Mouse (Mus musculus) lung, postnatal 0 days (tissue): ENCODE results near the gene H2-M10.4. TPM values are rescaled to one million over a fixed set of nuclear protein-coding genes. Genes with fewer than 3 reads are reported as not detected.

Source experiments
- ATAC-seq: fragments of 200-750 bp; cut with Nextera tagmentation; 2 replicates; pipeline ENCODE4 v1.8.0; 2017; ENCODE audit warnings: moderate library complexity
- DNase-seq: peaks from one replicate; pipeline ENCODE4 v3.0.0-alpha.2; 2016; ENCODE audit warnings: low spot score
- H3K27ac ChIP-seq: fragments of 300-500 bp; sonication (generic); 2 replicates; pipeline ENCODE4 v1.5.1; 2014; ENCODE audit warnings: antibody characterized with exemption, mild to moderate bottlenecking, low read length, mixed read lengths
- H3K27me3 ChIP-seq: fragments of 300-500 bp; sonication (generic); replicated peaks from 2 replicates; pipeline ENCODE4 v1.6.1; 2014; ENCODE audit warnings: low read length, mixed read lengths; ENCODE audit not compliant: insufficient read depth
- H3K36me3 ChIP-seq: fragments of 300-500 bp; sonication (generic); 2 replicates; pipeline ENCODE4 v1.6.1; 2014; ENCODE audit warnings: low read length, mixed read lengths; ENCODE audit not compliant: insufficient read depth
- H3K4me1 ChIP-seq: fragments of 300-500 bp; sonication (generic); 2 replicates; pipeline ENCODE4 v1.6.1; 2014; ENCODE audit warnings: antibody characterized with exemption, low read depth, low read length, mixed read lengths; ENCODE audit not compliant: insufficient read depth
- H3K4me2 ChIP-seq: fragments of 300-500 bp; sonication (generic); replicated peaks from 2 replicates; pipeline ENCODE4 v1.6.1; 2014; ENCODE audit warnings: low read depth, mild to moderate bottlenecking, low read length, moderate library complexity, mixed read lengths
- H3K4me3 ChIP-seq: fragments of 300-500 bp; sonication (generic); 2 replicates; pipeline ENCODE4 v1.5.1; 2014; ENCODE audit warnings: low read depth, low read length
- H3K9ac ChIP-seq: fragments of 300-500 bp; sonication (generic); replicated peaks from 2 replicates; pipeline ENCODE4 v1.6.1; 2014; ENCODE audit warnings: low read depth, mild to moderate bottlenecking
- H3K9me3 ChIP-seq: fragments of 300-500 bp; sonication (generic); 2 replicates; pipeline ENCODE4 v1.6.1; 2016; ENCODE audit warnings: low read length, mixed read lengths
- CTCF ChIP-seq: IDR thresholded peaks from 2 replicates; pipeline ENCODE4 v1.5.1; 2016; ENCODE audit warnings: antibody characterized with exemption, mild to moderate bottlenecking
- EP300 ChIP-seq: IDR thresholded peaks from 2 replicates; pipeline ENCODE4 v1.6.1; 2016; ENCODE audit warnings: antibody characterized with exemption, mild to moderate bottlenecking, control low read depth
- WGBS: fragments of 180-500 bp; shearing (Covaris S2); extraction: QIAGEN DNeasy Blood & Tissue Kit; methylation state at CpG from one replicate; pipeline ENCODE4 v1.1.7; 2014; 5-methylcytosine and 5-hydroxymethylcytosine counted together
- polyA plus RNA-seq: library from polyadenylated mRNA; unstranded; fragments of >200 nt; fragmentation: Nextera tagmentation; extraction: Ambion mirVana; gene quantifications from 2 replicates; pipeline ENCODE4 v1.2.1, GENCODE M21; 2015

H2-M10.4 gene
- polyA plus RNA-seq, 1 experiment from 2014 or later = not detected

- 72% methylated on average over 2 of the region's 2 CpGs for WGBS
- Histone ChIP-seq H3K9ac (no peak overlapping the region), H3K27ac (no peak overlapping the region), H3K36me3 (no peaks in the 10 kb centered on the region), H3K4me2 (no peak overlapping the region), H3K9me3 (no peaks in the 10 kb centered on the region), H3K27me3 (no peaks in the 10 kb centered on the region), H3K4me1 (no peaks in the 10 kb centered on the region), H3K4me3 (no peak overlapping the region)
- DNase-seq = peak; percentile 9
- ATAC-seq = no peak
- no peak for TF ChIP-seq CTCF
These were observed 30.7 kb downstream of the H2-M10.4 start for GRCm38 (mm10) chr17:36431411-36431810.

GRCm38 (mm10) chr17:36418091-36418754 is 43.9 kb downstream of the H2-M10.4 start:
- Histone ChIP-seq H3K4me2 (no peak overlapping the region), H3K4me1 (no peaks in the 10 kb centered on the region), H3K9me3 (no peaks in the 10 kb centered on the region), H3K27me3 (no peaks in the 10 kb centered on the region), H3K9ac (no peak overlapping the region), H3K27ac (no peak overlapping the region), H3K36me3 (no peaks in the 10 kb centered on the region), H3K4me3 (no peak overlapping the region)
- ATAC-seq (no peak), DNase-seq (peak; percentile 58)
- TF ChIP-seq EP300 = no peak
- peak; percentile 81 for TF ChIP-seq CTCF
- 20% methylated on average over 4 of the region's 4 CpGs for WGBS

GRCm38 (mm10) chr17:36417416-36417815 is 44.7 kb downstream of the H2-M10.4 start:
- H3K27me3 ChIP-seq = no peaks in the 10 kb centered on the region
- H3K4me1 ChIP-seq = no peaks in the 10 kb centered on the region
- 24% methylated on average over 2 of the region's 2 CpGs for WGBS
- DNase-seq (no peak), ATAC-seq (no peak)
- H3K9me3 ChIP-seq = no peaks in the 10 kb centered on the region
- H3K36me3 ChIP-seq = no peaks in the 10 kb centered on the region
- no peak overlapping the region for H3K4me2 ChIP-seq
- TF ChIP-seq EP300 (no peak), CTCF (no peak)
- H3K9ac ChIP-seq = no peak overlapping the region
- H3K4me3 ChIP-seq = no peak overlapping the region
- no peak overlapping the region for H3K27ac ChIP-seq

- Histone ChIP-seq H3K4me2 (no peak overlapping the region), H3K9me3 (no peaks in the 10 kb centered on the region), H3K27me3 (no peaks in the 10 kb centered on the region), H3K4me1 (no peaks in the 10 kb centered on the region), H3K27ac (no peak overlapping the region), H3K9ac (no peak overlapping the region), H3K36me3 (no peaks in the 10 kb centered on the region), H3K4me3 (no peak overlapping the region)
- DNase-seq = no peak
- WGBS = 53% methylated on average over 1 of the region's 1 CpGs
- no peak for ATAC-seq
- TF ChIP-seq CTCF (no peak), EP300 (no peak)
These were observed 46.7 kb downstream of the H2-M10.4 start for GRCm38 (mm10) chr17:36415407-36415806.

- TF ChIP-seq CTCF (no peak), EP300 (no peak)
- Histone ChIP-seq H3K9me3 (no peaks in the 10 kb centered on the region), H3K36me3 (no peaks in the 10 kb centered on the region), H3K27ac (no peak overlapping the region), H3K9ac (no peak overlapping the region), H3K4me1 (no peaks in the 10 kb centered on the region), H3K27me3 (no peaks in the 10 kb centered on the region), H3K4me2 (no peak overlapping the region), H3K4me3 (no peak overlapping the region)
- WGBS = 86% methylated on average over 1 of the region's 1 CpGs
- ATAC-seq (no peak), DNase-seq (no peak)
These were observed 47.8 kb downstream of the H2-M10.4 start for GRCm38 (mm10) chr17:36414361-36414760.

Other genes with a start within 250 kb of the H2-M10.4 start
- gene Rpp21, start 204.3 kb downstream of the H2-M10.4 start, polyA plus RNA-seq = 129 and 146 TPM in 2 replicates
- 9.2 and 10.4 TPM in 2 replicates for gene Trim39, start 190.1 kb downstream of the H2-M10.4 start, polyA plus RNA-seq
- not detected in 2 replicates for gene H2-M10.2, start 175.8 kb downstream of the H2-M10.4 start, polyA plus RNA-seq
- not detected in 2 replicates for gene H2-M10.1, start 136.2 kb downstream of the H2-M10.4 start, polyA plus RNA-seq
- not detected in 2 replicates for gene H2-M10.3, start 93.9 kb downstream of the H2-M10.4 start, polyA plus RNA-seq
- gene H2-M11, start 84.7 kb upstream of the H2-M10.4 start, polyA plus RNA-seq = not detected in 2 replicates
- 0.11 and 0.40 TPM in 2 replicates for gene H2-M9, start 180.3 kb upstream of the H2-M10.4 start, polyA plus RNA-seq
- gene H2-M1, start 209.9 kb upstream of the H2-M10.4 start, polyA plus RNA-seq = not detected in 2 replicates